In genomic region chr4:74222360-74222759, GRCm38 (mm10) we compare ENCODE assay signal across 10 mouse cellular contexts. TPM values are rescaled to one million over a fixed set of nuclear protein-coding genes. Genes with fewer than 3 reads are reported as not detected.
DNase-seq lines count a peak whose midpoint lies in the region; ATAC-seq and TF ChIP-seq lines count a peak whose summit lies in the region.
"Had no signal": no experiment of that assay in that cellular context is flagged by ENCODE, and none has a peak within 500 bp of the region (broad histone marks: within the 10 kb centered on the region; RNA-seq: fewer than 3 reads in every experiment).

No protein-coding gene starts in this region.

- no peaks in the 10 kb centered on the region for H3K36me3 ChIP-seq in heart, postnatal 0 days (replicated peaks; ENCODE audit: control insufficient read depth, insufficient read depth, low read length)
- H3K36me3 ChIP-seq in thymus, adult 2 months (ENCODE audit: control insufficient read depth, insufficient read depth, low read length) = no peaks in the 10 kb centered on the region
- H3K36me3 ChIP-seq in embryonic facial prominence, embryonic 14.5 days (ENCODE audit: control insufficient read depth, insufficient read depth, low read length) = no peaks in the 10 kb centered on the region
- H3K36me3 ChIP-seq: limb, embryonic 13.5 days had no signal

- DNase-seq in heart, postnatal 0 days (ENCODE audit: low spot score) = no peak
- no peak for DNase-seq in heart, adult 18-20 months
- peak; percentile 14 for DNase-seq in thymus, adult 2 months
- no peak for DNase-seq in thymus, adult 18-20 months
- DNase-seq in embryonic facial prominence, embryonic 14.5 days (ENCODE audit: low spot score) = peak; percentile 7
- DNase-seq in thymus, postnatal 25 days = peak; percentile 4
- no peak for DNase-seq in gastrocnemius, postnatal 25 days
- no peak for DNase-seq in layer of hippocampus, adult 9-10 months (ENCODE audit: low spot score)
- DNase-seq: adrenal gland, adult 2 months had no signal

- no peak overlapping the region for H3K27ac ChIP-seq in heart, postnatal 0 days (ENCODE audit: low read depth)
- H3K27ac ChIP-seq in thymus, adult 2 months (ENCODE audit: control insufficient read depth, insufficient read depth, low read length) = no peak overlapping the region
- H3K27ac ChIP-seq in embryonic facial prominence, embryonic 14.5 days (replicated peaks; ENCODE audit: low read depth, low read length) = no peak overlapping the region
- H3K27ac ChIP-seq: limb, embryonic 13.5 days had no signal

- no peak overlapping the region for H3K9ac ChIP-seq in heart, postnatal 0 days (replicated peaks; ENCODE audit: low read depth, low read length)
- no peak overlapping the region for H3K9ac ChIP-seq in embryonic facial prominence, embryonic 14.5 days (ENCODE audit: low read depth, low read length)
- H3K9ac ChIP-seq: limb, embryonic 13.5 days had no signal

- TF ChIP-seq EP300 in heart, postnatal 0 days (IDR thresholded peaks at IDR 0.05; ENCODE audit: low read depth) = no peak

- no peak for ATAC-seq in heart, postnatal 0 days (ENCODE audit: insufficient read depth, low read depth)
- ATAC-seq in embryonic facial prominence, embryonic 14.5 days (ENCODE audit: low read depth) = no peak

- no peaks in the 10 kb centered on the region for H3K27me3 ChIP-seq in heart, postnatal 0 days (ENCODE audit: control insufficient read depth, insufficient read depth, low read length)
- no peaks in the 10 kb centered on the region for H3K27me3 ChIP-seq in thymus, adult 2 months (ENCODE audit: control insufficient read depth, insufficient read depth, low read length)
- H3K27me3 ChIP-seq in embryonic facial prominence, embryonic 14.5 days (replicated peaks; ENCODE audit: control insufficient read depth, insufficient read depth, low read length) = no peaks in the 10 kb centered on the region
- H3K27me3 ChIP-seq: limb, embryonic 13.5 days had no signal

- H3K4me2 ChIP-seq in heart, postnatal 0 days (ENCODE audit: low read depth, low read length) = no peak overlapping the region
- H3K4me2 ChIP-seq in embryonic facial prominence, embryonic 14.5 days (ENCODE audit: low read depth, low read length) = no peak overlapping the region
- H3K4me2 ChIP-seq: limb, embryonic 13.5 days had no signal

- peak; percentile 51 for TF ChIP-seq CTCF in heart, postnatal 0 days (IDR thresholded peaks at IDR 0.05; ENCODE audit: low read depth)
- TF ChIP-seq CTCF in thymus, adult 2 months (IDR thresholded peaks at IDR 0.05; ENCODE audit: borderline replicate concordance, control insufficient read depth, extremely low read depth, insufficient read depth, low read length, poor library complexity) = no peak

- no peaks in the 10 kb centered on the region for H3K9me3 ChIP-seq in heart, postnatal 0 days (replicated peaks; ENCODE audit: control insufficient read depth, low read length)
- H3K9me3 ChIP-seq in embryonic facial prominence, embryonic 14.5 days (ENCODE audit: control insufficient read depth, low read length) = no peaks in the 10 kb centered on the region
- H3K9me3 ChIP-seq: limb, embryonic 13.5 days had no signal

- H3K4me3 ChIP-seq in heart, postnatal 0 days (ENCODE audit: low read depth, low read length) = no peak overlapping the region
- no peak overlapping the region for H3K4me3 ChIP-seq in thymus, adult 2 months (ENCODE audit: control insufficient read depth, insufficient read depth, low read length)
- H3K4me3 ChIP-seq in embryonic facial prominence, embryonic 14.5 days (ENCODE audit: low read depth, low read length) = no peak overlapping the region
- H3K4me3 ChIP-seq: limb, embryonic 13.5 days had no signal

- H3K4me1 ChIP-seq in heart, postnatal 0 days (ENCODE audit: control insufficient read depth, insufficient read depth) = no peaks in the 10 kb centered on the region
- no peaks in the 10 kb centered on the region for H3K4me1 ChIP-seq in thymus, adult 2 months (replicated peaks; ENCODE audit: control insufficient read depth, insufficient read depth, low read length)
- H3K4me1 ChIP-seq in embryonic facial prominence, embryonic 14.5 days (ENCODE audit: control insufficient read depth, insufficient read depth, low read length) = no peaks in the 10 kb centered on the region
- H3K4me1 ChIP-seq: limb, embryonic 13.5 days had no signal

- TF ChIP-seq POLR2A in thymus, adult 2 months (IDR thresholded peaks at IDR 0.05; ENCODE audit: control insufficient read depth, extremely low read depth, insufficient read depth, low read length, poor library complexity) = no peak

- 28% methylated on average over 3 of the region's 3 CpGs for WGBS in heart, postnatal 0 days
- WGBS in thymus, adult 2 months = 24% methylated on average over 3 of the region's 3 CpGs
- WGBS in embryonic facial prominence, embryonic 14.5 days = 35% methylated on average over 3 of the region's 3 CpGs

RNA-seq across cellular contexts. Expression of gene Kdm4c, which starts 19.9 kb away (rescaled TPM):
- total RNA-seq in heart, postnatal 0 days (2014; rRNA removed; ENCODE audit: low replicate concordance) = 6.5 and 8.1 TPM in 2 replicates
- polyA plus RNA-seq in heart, postnatal 0 days (2015; fragmentation: Nextera tagmentation; extraction: Ambion mirVana) = 7.1 and 7.6 TPM in 2 replicates
- 10 to 100 TPM; 10.3 to 11.2 TPM for total RNA-seq in heart, adult 18-20 months (2021)
- polyA plus RNA-seq in thymus, adult 2 months (2012; rRNA removed) = 4.8 and 5.5 TPM in 2 replicates
- 14.5 and 16.7 TPM in 2 replicates for polyA plus RNA-seq in embryonic facial prominence, embryonic 14.5 days (2014; fragmentation: Nextera tagmentation; extraction: Ambion mirVana)
- 1 to 10 TPM; 6.5 to 9.0 TPM for total RNA-seq in gastrocnemius, postnatal 25 days (2021)

Comparison
In these comparisons a context has a peak if more than half of its experiments do, and no peak if none do; other contexts are left out.
1. DNase-seq: peak in thymus, adult 2 months (single experiment), embryonic facial prominence, embryonic 14.5 days (single experiment) and thymus, postnatal 25 days (single experiment); none in heart, postnatal 0 days (single experiment), heart, adult 18-20 months (0 of 2), thymus, adult 18-20 months (0 of 2), gastrocnemius, postnatal 25 days (single experiment) and layer of hippocampus, adult 9-10 months (single experiment).